Mouse (Mus musculus) heart, embryonic 11.5 days (tissue): ENCODE results near the gene Efna2. TPM values are rescaled to one million over a fixed set of nuclear protein-coding genes. Genes with fewer than 3 reads are reported as not detected.

Source experiments
- ATAC-seq: fragments of 200-750 bp; cut with Nextera tagmentation; replicated peaks from 2 replicates; pipeline ENCODE4 v1.8.0; 2017; ENCODE audit warnings: moderate library complexity; ENCODE audit not compliant: insufficient number of reproducible peaks, low FRiP score, low TSS enrichment
- H3K27ac ChIP-seq: fragments of 300-500 bp; sonication (generic); 2 replicates; pipeline ENCODE4 v1.5.1; 2014; ENCODE audit warnings: mild to moderate bottlenecking, low read depth, low read length
- H3K27me3 ChIP-seq: fragments of 300-500 bp; sonication (generic); 2 replicates; pipeline ENCODE4 v1.6.1; 2014; ENCODE audit warnings: mild to moderate bottlenecking, low read length, mixed read lengths; ENCODE audit not compliant: control insufficient read depth, insufficient read depth
- H3K36me3 ChIP-seq: fragments of 300-500 bp; sonication (generic); 2 replicates; pipeline ENCODE4 v1.6.1; 2014; ENCODE audit warnings: mild to moderate bottlenecking, low read length, moderate library complexity, mixed read lengths; ENCODE audit not compliant: control insufficient read depth, insufficient read depth
- H3K4me1 ChIP-seq: fragments of 300-500 bp; sonication (generic); 2 replicates; pipeline ENCODE4 v1.6.1; 2014; ENCODE audit warnings: low read length; ENCODE audit not compliant: control insufficient read depth, insufficient read depth
- H3K4me2 ChIP-seq: fragments of 300-500 bp; sonication (generic); 2 replicates; pipeline ENCODE4 v1.6.1; 2014; ENCODE audit warnings: mild to moderate bottlenecking, moderate library complexity
- H3K4me3 ChIP-seq: fragments of 300-500 bp; sonication (generic); 2 replicates; pipeline ENCODE4 v1.5.1; 2014; ENCODE audit warnings: low read depth, low read length
- H3K9ac ChIP-seq: fragments of 300-500 bp; sonication (generic); 2 replicates; pipeline ENCODE4 v1.6.1; 2014; ENCODE audit warnings: mild to moderate bottlenecking, low read depth, low read length, moderate library complexity
- H3K9me3 ChIP-seq: fragments of 300-500 bp; sonication (generic); replicated peaks from 2 replicates; pipeline ENCODE4 v1.6.1; 2016; ENCODE audit warnings: low read length; ENCODE audit not compliant: control insufficient read depth
- WGBS: fragments of 180-500 bp; shearing (Covaris S2); extraction: QIAGEN DNeasy Blood & Tissue Kit; methylation state at CpG from one replicate; pipeline ENCODE4 v1.1.7; 2014; ENCODE audit not compliant: insufficient replicate concordance; 5-methylcytosine and 5-hydroxymethylcytosine counted together
- polyA plus RNA-seq: library from polyadenylated mRNA; unstranded; fragments of >200 nt; fragmentation: Nextera tagmentation; extraction: Ambion mirVana; gene quantifications from 2 replicates; pipeline ENCODE4 v1.2.1, GENCODE M21; 2014

The Efna2 gene
- polyA plus RNA-seq, 1 experiment from 2014 or later, result 13.9 TPM

DNA sequence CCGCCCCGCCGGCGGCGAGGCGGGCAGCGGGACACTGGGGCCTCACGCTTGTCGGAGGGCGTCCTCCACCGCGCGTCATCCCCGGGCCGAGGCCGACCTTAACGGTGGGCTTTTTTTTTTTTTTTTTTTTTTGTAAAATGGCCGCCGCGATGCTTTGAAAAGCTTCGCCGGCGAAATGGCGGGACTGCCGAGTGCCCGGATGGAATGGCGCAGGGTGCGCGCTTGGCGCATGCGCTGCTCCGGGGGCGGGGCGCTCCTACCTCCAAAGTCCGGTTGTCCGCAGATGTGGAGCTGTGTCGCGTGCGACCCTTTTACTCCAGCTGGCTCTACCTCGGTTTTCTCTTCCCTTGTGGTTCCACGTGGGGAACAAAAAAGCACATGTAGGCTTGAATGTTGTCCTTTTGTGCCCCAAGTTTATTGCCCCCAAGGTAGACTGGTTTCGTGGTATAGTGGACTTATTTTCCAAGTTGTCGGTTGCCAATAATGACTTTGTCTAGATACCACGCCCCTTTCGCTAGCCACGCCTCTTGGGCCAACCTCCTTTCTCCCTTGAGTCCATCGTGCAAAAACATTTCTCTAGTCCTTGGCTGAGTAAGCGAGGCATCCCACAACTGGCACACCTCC is 11.1 kb upstream of the Efna2 start:
- Histone ChIP-seq H3K4me2 (peak overlapping the region; percentile 85), H3K27ac (peak overlapping the region; percentile 100), H3K27me3 (no peaks in the 10 kb centered on the region), H3K4me3 (peak overlapping the region; percentile 92), H3K9me3 (no peaks in the 10 kb centered on the region), H3K4me1 (peaks cover 46% of the 10 kb centered on the region), H3K9ac (peak overlapping the region; percentile 100), H3K36me3 (peaks cover 20% of the 10 kb centered on the region)
- 0% methylated on average over 37 of the region's 48 CpGs for WGBS
- peak; percentile 56 for ATAC-seq

DNA sequence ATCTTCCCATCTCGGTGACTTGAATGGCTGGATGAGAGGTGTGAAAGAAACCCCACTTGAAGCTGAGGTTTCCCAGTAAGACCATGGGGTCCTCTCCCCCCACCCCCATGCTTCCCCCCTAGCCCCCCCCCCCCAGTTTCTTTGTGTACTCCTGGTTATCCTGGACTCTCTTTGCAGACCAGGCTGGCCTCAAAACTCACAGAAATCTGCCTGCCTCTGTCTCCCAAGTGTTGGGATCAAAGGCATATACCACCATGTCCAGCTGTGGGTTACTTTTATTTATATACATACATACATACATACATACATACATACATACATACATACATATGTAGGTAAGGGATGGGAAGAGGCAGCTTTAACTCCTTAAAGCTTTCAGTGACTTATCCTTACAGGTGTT is 10.2 kb upstream of the Efna2 start:
- H3K27ac ChIP-seq, result no peak overlapping the region

DNA sequence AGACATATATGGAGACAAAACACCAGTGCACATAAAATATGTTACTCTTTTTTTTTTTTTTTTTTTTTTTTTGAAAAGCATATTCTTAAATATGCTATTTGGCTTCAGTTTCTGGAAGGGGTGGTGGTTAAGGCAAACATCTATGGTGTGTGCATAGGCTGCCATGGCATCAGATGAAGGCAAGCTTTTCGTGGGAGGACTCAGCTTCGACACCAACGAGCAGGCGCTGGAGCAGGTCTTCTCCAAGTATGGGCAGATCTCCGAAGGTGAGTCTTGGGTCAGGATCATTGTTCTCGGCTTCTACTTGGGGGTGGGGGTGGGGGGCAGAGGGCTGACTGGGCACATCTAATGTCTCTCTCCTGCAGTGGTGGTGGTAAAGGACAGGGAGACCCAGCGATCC is 9.6 kb upstream of the Efna2 start:
- Histone ChIP-seq H3K4me1 (peaks cover 33% of the 10 kb centered on the region), H3K4me2 (no peak overlapping the region), H3K27ac (no peak overlapping the region), H3K36me3 (peaks cover 20% of the 10 kb centered on the region), H3K4me3 (0 out of 2 replicates have a peak overlapping the region, but pooled peaks have one; percentile 8), H3K9ac (no peak overlapping the region), H3K27me3 (no peaks in the 10 kb centered on the region), H3K9me3 (no peaks in the 10 kb centered on the region)
- 91% methylated on average over 7 of the region's 7 CpGs for WGBS
- no peak for ATAC-seq

More for the DNA sequence above, 10.2 kb upstream of the Efna2 start:
- H3K27me3 ChIP-seq, result no peaks in the 10 kb centered on the region
- H3K9me3 ChIP-seq, result no peaks in the 10 kb centered on the region
- H3K36me3 ChIP-seq, result peaks cover 20% of the 10 kb centered on the region
- H3K9ac ChIP-seq, result peak overlapping the region; percentile 100; the same call in 1 of the 2 replicates
- H3K4me3 ChIP-seq, result peak overlapping the region; percentile 92
- peaks cover 39% of the 10 kb centered on the region for H3K4me1 ChIP-seq
- H3K4me2 ChIP-seq, result peak overlapping the region; percentile 85
- 73% methylated on average over 1 of the region's 1 CpGs for WGBS
- no peak for ATAC-seq

DNA sequence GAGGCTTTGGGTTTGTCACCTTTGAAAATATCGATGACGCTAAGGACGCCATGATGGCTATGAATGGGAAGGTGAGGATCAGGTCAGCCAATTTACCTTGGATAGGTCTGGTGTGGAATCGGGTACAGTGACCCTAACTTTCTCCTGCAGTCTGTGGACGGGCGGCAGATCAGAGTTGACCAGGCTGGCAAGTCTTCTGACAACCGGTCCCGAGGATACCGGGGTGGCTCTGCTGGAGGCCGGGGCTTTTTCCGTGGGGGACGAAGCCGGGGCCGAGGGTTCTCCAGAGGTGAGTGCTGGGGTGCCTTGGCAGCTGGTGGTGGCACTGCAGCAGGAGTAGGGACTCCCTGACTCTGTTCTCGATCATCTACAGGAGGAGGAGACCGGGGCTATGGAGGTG is 9.2 kb upstream of the Efna2 start:
- Histone ChIP-seq H3K4me2 (no peak overlapping the region), H3K27me3 (no peaks in the 10 kb centered on the region), H3K36me3 (peaks cover 20% of the 10 kb centered on the region), H3K9me3 (no peaks in the 10 kb centered on the region), H3K4me1 (peaks cover 29% of the 10 kb centered on the region), H3K4me3 (no peak overlapping the region), H3K27ac (no peak overlapping the region), H3K9ac (0 out of 2 replicates have a peak overlapping the region, but pooled peaks have one; percentile 39)
- WGBS, result 93% methylated on average over 16 of the region's 16 CpGs
- no peak for ATAC-seq

DNA sequence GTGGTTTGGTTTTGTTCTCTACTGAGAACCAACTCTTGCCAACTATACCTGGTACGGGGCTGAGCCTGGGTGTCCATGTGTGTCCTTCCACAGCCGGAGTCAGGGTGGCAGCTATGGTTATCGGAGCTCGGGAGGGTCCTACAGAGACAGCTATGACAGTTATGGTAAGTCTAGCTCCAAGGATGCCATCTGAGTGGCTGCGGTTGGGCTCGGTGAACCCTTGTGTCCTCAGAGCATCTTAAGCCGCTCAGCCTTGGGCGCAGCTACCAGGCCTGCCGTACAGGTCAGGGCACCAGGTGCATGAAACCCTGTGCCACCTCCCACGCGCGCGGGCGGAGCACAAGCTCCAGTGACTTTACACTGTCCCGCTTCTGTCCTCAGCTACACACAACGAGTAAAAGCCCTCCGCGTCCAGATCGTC is 8.7 kb upstream of the Efna2 start:
- Histone ChIP-seq H3K36me3 (peaks cover 20% of the 10 kb centered on the region), H3K27ac (no peak overlapping the region), H3K4me1 (peaks cover 24% of the 10 kb centered on the region), H3K9me3 (no peaks in the 10 kb centered on the region), H3K4me3 (0 out of 2 replicates have a peak overlapping the region, but pooled peaks have one; percentile 8), H3K4me2 (no peak overlapping the region; the same call in 1 of the 2 replicates), H3K27me3 (no peaks in the 10 kb centered on the region), H3K9ac (no peak overlapping the region)
- ATAC-seq, result no peak
- 96% methylated on average over 19 of the region's 19 CpGs for WGBS

DNA sequence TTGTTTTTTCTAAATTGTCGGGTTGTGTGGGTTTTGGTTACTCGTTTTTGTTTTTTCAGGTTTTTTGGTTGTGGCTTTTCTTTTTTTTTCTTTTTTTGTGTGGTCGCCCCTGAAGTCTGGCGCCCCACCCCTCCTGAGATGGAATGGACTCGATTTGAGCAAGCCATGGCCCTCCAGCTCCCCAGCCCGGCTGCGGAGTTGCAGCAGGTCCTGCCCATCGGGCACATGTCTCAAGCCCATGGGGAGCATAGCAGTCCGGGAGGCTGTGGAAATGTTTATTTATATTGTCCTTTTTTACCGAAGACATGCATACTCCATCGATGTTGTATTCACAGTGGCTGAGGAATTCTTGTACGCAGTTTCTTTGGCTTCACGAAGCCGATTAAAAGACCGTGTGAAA is 8.0 kb upstream of the Efna2 start:
- no peaks in the 10 kb centered on the region for H3K27me3 ChIP-seq
- no peak overlapping the region for H3K4me3 ChIP-seq
- 85% methylated on average over 15 of the region's 15 CpGs for WGBS
- ATAC-seq, result no peak
- peaks cover 18% of the 10 kb centered on the region for H3K4me1 ChIP-seq
- no peak overlapping the region for H3K9ac ChIP-seq
- no peak overlapping the region for H3K27ac ChIP-seq
- no peaks in the 10 kb centered on the region for H3K9me3 ChIP-seq
- H3K4me2 ChIP-seq, result no peak overlapping the region
- H3K36me3 ChIP-seq, result peaks cover 20% of the 10 kb centered on the region

DNA sequence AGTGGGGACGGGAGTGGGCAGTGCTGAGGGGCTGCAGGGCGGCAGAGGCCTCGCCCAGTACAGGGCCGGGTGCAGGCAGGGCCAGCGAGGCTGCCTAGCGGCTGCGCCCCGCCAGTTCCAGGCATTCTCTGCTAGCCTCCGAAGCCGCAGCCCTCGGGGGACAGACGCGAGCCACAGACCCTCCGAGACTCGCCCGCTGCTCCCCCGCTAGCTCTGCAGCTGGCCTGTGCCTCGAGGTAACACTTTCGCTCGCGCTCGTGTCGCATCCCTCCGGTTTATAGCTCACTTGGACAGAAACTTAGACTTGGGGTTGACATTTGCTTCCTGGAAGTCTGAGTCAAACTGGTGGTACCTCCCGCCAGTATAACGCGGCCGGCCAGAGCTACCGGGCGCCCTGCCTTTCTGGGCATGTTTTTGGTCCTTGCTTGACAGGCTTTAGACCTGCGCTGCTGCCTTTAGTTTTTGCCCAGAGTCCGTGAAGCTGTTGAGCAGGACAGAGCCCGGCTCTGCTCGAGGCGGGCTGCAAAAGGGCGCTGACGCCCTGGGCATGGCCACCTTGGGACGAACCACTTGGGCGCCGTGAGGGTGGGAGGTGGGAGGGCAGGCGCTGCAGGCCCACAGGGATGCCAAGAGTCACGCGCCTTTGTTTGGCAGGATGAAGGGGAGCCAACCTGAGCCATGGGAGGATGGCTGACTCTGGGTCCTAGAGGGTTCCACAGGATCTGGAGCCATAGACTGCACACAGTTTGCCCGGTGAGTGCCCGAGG is 7.3 kb upstream of the Efna2 start:
- H3K4me1 ChIP-seq, result peaks cover 15% of the 10 kb centered on the region
- peak overlapping the region; percentile 65 for H3K4me3 ChIP-seq
- no peak for ATAC-seq
- 84% methylated on average over 45 of the region's 45 CpGs for WGBS
- H3K4me2 ChIP-seq, result peak overlapping the region; percentile 72
- peaks cover 20% of the 10 kb centered on the region for H3K36me3 ChIP-seq
- no peaks in the 10 kb centered on the region for H3K27me3 ChIP-seq
- no peaks in the 10 kb centered on the region for H3K9me3 ChIP-seq
- peak overlapping the region; percentile 80 for H3K27ac ChIP-seq
- H3K9ac ChIP-seq, result peak overlapping the region; percentile 80; the same call in 1 of the 2 replicates

DNA sequence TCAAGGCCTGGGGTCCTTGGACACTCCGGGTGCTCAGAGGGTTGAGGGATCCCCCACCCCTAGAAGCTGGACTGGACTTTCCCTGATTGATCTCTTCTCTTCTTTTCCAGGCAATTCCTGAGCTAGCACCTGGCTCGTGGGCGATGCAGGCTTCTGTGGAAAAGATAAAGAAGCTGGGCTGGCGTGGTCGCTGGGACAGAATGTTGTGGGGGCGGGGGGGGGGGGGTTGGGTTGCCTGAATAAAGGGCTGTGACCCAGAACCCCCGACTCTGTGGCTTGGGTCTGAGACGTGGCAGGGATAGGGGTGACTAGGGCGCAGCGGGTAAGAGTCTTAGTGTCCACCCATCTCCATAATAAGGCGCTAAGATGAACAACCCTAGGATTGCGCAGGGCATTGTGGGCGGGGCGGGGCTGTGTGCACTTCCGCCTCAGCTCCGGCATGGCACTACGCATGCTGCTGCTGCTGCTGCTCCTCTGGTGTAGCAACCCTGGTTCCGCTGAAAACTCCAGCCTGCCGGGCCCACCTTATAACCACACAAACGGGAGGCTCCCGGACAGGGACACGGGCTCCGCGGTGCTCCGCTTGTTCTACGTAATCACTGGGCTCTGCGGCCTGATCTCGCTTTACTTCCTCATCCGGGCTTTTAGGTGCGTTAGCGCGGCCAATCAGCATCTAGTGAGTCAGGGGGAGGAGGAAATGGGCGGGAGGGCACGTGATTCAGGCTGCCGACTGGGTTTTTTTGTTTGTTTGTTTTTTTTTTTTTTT is 6.6 kb upstream of the Efna2 start, which contains the start of gene 1600002K03Rik:
1600002K03Rik (plus strand) TSS at position 418 of the 766 bp plus-strand sequence.
- Histone ChIP-seq H3K4me3 (peak within 1 kb of the TSS; percentile 65), H3K27ac (peak within 1 kb of the TSS; percentile 80), H3K4me1 (peaks cover 17% of the 10 kb centered on the region), H3K9me3 (no peaks in the 10 kb centered on the region), H3K36me3 (peaks cover 20% of the 10 kb centered on the region), H3K9ac (peak within 1 kb of the TSS; percentile 80), H3K27me3 (no peaks in the 10 kb centered on the region), H3K4me2 (peak within 1 kb of the TSS; percentile 72)
- peak; percentile 65 for ATAC-seq
- WGBS, result 5% methylated on average over 35 of the region's 35 CpGs
